Comparison of ENCODE assay signal across 15 mouse cellular contexts in genomic region chr2:65223012-65223411, GRCm38 (mm10). TPM values are rescaled to one million over a fixed set of nuclear protein-coding genes. Genes with fewer than 3 reads are reported as not detected.
A peak's percentile ranks its signal among the peaks of the same experiment; 100 is the strongest.
DNase-seq lines count a peak whose midpoint lies in the region; ATAC-seq and TF ChIP-seq lines count a peak whose summit lies in the region.
"Had no signal": no experiment of that assay in that cellular context is flagged by ENCODE, and none has a peak within 500 bp of the region (broad histone marks: within the 10 kb centered on the region; RNA-seq: fewer than 3 reads in every experiment).

No protein-coding gene starts in this region.

- H3K9ac ChIP-seq in heart, embryonic 11.5 days (ENCODE audit: low read depth, low read length) = no peak overlapping the region
- H3K9ac ChIP-seq in liver, adult 2 months (ENCODE audit: low read depth, low read length) = no peak overlapping the region
- no peak overlapping the region for H3K9ac ChIP-seq in liver, embryonic 11.5 days (ENCODE audit: low read depth, low read length)
- H3K9ac ChIP-seq: forebrain, postnatal 0 days; heart, embryonic 13.5 days; hindbrain, embryonic 15.5 days; liver, embryonic 15.5 days had no signal

- TF ChIP-seq CTCF in liver, adult 2 months (IDR thresholded peaks at IDR 0.05; ENCODE audit: low read depth, low read length) = no peak

- DNase-seq in adrenal gland, adult (ENCODE audit: inconsistent age in 2 of 2, low spot score in 1 of 2) = peak; percentile 61 to 85
- no peak for DNase-seq in adrenal gland, adult 18-20 months (ENCODE audit: low spot score in 2 of 2)
- peak; percentile 25 for DNase-seq in heart, adult 8-10 months (ENCODE audit: low spot score)
- peak; percentile 85 for DNase-seq in liver, adult 2 months (ENCODE audit: extremely low read depth, low read depth, low spot score)
- DNase-seq in liver, embryonic 11.5 days (ENCODE audit: low spot score) = no peak
- peak; percentile 56 to 68 for DNase-seq in cerebellum, postnatal 14 days
- DNase-seq in left cerebral cortex, adult 11 months (ENCODE audit: low spot score) = no peak
- DNase-seq: forebrain, postnatal 0 days; kidney, postnatal 25 days; spleen, adult 18-20 months had no signal

- no peaks in the 10 kb centered on the region for H3K27me3 ChIP-seq in heart, embryonic 11.5 days (ENCODE audit: control insufficient read depth, insufficient read depth, low read length)
- no peaks in the 10 kb centered on the region for H3K27me3 ChIP-seq in liver, adult 2 months (ENCODE audit: control insufficient read depth, insufficient read depth, low read length)
- H3K27me3 ChIP-seq in liver, embryonic 11.5 days (replicated peaks; ENCODE audit: control insufficient read depth, insufficient read depth, low read length) = no peaks in the 10 kb centered on the region
- H3K27me3 ChIP-seq: heart, embryonic 13.5 days; hindbrain, embryonic 15.5 days; liver, embryonic 15.5 days had no signal

- H3K4me3 ChIP-seq in heart, embryonic 11.5 days (ENCODE audit: low read depth, low read length) = no peak overlapping the region
- H3K4me3 ChIP-seq in liver, adult 2 months (ENCODE audit: insufficient read depth, low read depth, low read length) = no peak overlapping the region
- H3K4me3 ChIP-seq in liver, embryonic 11.5 days (ENCODE audit: low read depth, low read length) = no peak overlapping the region
- H3K4me3 ChIP-seq: heart, embryonic 13.5 days; hindbrain, embryonic 15.5 days; liver, embryonic 15.5 days had no signal

- WGBS in heart, embryonic 11.5 days (ENCODE audit: insufficient replicate concordance) = 86% methylated on average over 8 of the region's 8 CpGs
- WGBS in liver, adult 2 months = 45% methylated on average over 8 of the region's 8 CpGs
- WGBS in liver, embryonic 11.5 days = 87% methylated on average over 8 of the region's 8 CpGs

- no peaks in the 10 kb centered on the region for H3K9me3 ChIP-seq in heart, embryonic 11.5 days (replicated peaks; ENCODE audit: control insufficient read depth, low read length)
- no peaks in the 10 kb centered on the region for H3K9me3 ChIP-seq in liver, embryonic 11.5 days (ENCODE audit: control insufficient read depth, low read length)
- H3K9me3 ChIP-seq: heart, embryonic 13.5 days; hindbrain, embryonic 15.5 days; liver, embryonic 15.5 days had no signal

- no peaks in the 10 kb centered on the region for H3K36me3 ChIP-seq in heart, embryonic 11.5 days (ENCODE audit: control insufficient read depth, insufficient read depth, low read length)
- no peaks in the 10 kb centered on the region for H3K36me3 ChIP-seq in liver, adult 2 months (ENCODE audit: control insufficient read depth, insufficient read depth, low read length)
- no peaks in the 10 kb centered on the region for H3K36me3 ChIP-seq in liver, embryonic 11.5 days (ENCODE audit: control insufficient read depth, insufficient read depth, low read length)
- H3K36me3 ChIP-seq: heart, embryonic 13.5 days; hindbrain, embryonic 15.5 days; liver, embryonic 15.5 days had no signal

- ATAC-seq in heart, embryonic 11.5 days (replicated peaks; ENCODE audit: insufficient number of reproducible peaks, low FRiP score, low TSS enrichment) = no peak
- no peak for ATAC-seq in liver, embryonic 11.5 days (replicated peaks; ENCODE audit: low FRiP score)
- ATAC-seq: activated CD4-positive, CD25-positive, alpha-beta regulatory T cell, adult 4 months; forebrain, postnatal 0 days had no signal

- peaks cover 4% of the 10 kb centered on the region; the same call in 1 of the 2 replicates for H3K4me1 ChIP-seq in heart, embryonic 11.5 days (ENCODE audit: control insufficient read depth, insufficient read depth, low read length)
- H3K4me1 ChIP-seq in liver, adult 2 months (ENCODE audit: control insufficient read depth, insufficient read depth, low read length) = peaks cover 32% of the 10 kb centered on the region
- H3K4me1 ChIP-seq in liver, embryonic 11.5 days (replicated peaks; ENCODE audit: control insufficient read depth, insufficient read depth, low read length) = no peaks in the 10 kb centered on the region
- H3K4me1 ChIP-seq: hindbrain, embryonic 15.5 days had no signal

- H3K79me2 ChIP-seq in liver, adult 2 months (ENCODE audit: control insufficient read depth, insufficient read depth, low read length) = peaks cover 36% of the 10 kb centered on the region

- no peak for TF ChIP-seq POLR2A in liver, adult 2 months (IDR thresholded peaks at IDR 0.05; ENCODE audit: extremely low read depth, insufficient read depth, low read length)

- no peak overlapping the region for H3K4me2 ChIP-seq in heart, embryonic 11.5 days
- H3K4me2 ChIP-seq in liver, embryonic 11.5 days = no peak overlapping the region
- H3K4me2 ChIP-seq: heart, embryonic 13.5 days; hindbrain, embryonic 15.5 days; liver, embryonic 15.5 days had no signal

- no peak overlapping the region for H3K27ac ChIP-seq in heart, embryonic 11.5 days (ENCODE audit: low read depth, low read length)
- peak overlapping the region; percentile 11; the same call in 1 of the 2 replicates for H3K27ac ChIP-seq in liver, adult 2 months (replicated peaks; ENCODE audit: insufficient read depth, low read depth, low read length)
- H3K27ac ChIP-seq in liver, embryonic 11.5 days (ENCODE audit: low read depth, low read length) = no peak overlapping the region
- H3K27ac ChIP-seq: heart, embryonic 13.5 days; hindbrain, embryonic 15.5 days; liver, embryonic 15.5 days had no signal

RNA-seq across cellular contexts. Expression of gene Cobll1, which starts 16.2 kb away (rescaled TPM):
- 100 to 1,000 TPM; 271 to 319 TPM for total RNA-seq in adrenal gland, adult 18-20 months (2021)
- total RNA-seq in heart, adult 8-10 months (2022) = 10 to 100 TPM; 62.1 to 74.3 (median 67.0) TPM
- 9.9 and 10.1 TPM in 2 replicates for polyA plus RNA-seq in heart, embryonic 11.5 days (2014; fragmentation: Nextera tagmentation; extraction: Ambion mirVana)
- total RNA-seq in liver, adult 2 months (2014; rRNA removed) = 13.6 and 16.0 TPM in 2 replicates
- 9.4 and 10.0 TPM in 2 replicates for polyA plus RNA-seq in liver, adult 2 months (2012; rRNA removed)
- 5.8 and 6.4 TPM in 2 replicates for polyA plus RNA-seq in liver, embryonic 11.5 days (2014; fragmentation: Nextera tagmentation; extraction: Ambion mirVana)

Comparison
In these comparisons a context has a peak if more than half of its experiments do, and no peak if none do; other contexts are left out.
1. DNase-seq: peak in adrenal gland, adult (2 of 2), heart, adult 8-10 months (single experiment), liver, adult 2 months (single experiment) and cerebellum, postnatal 14 days (2 of 2); none in adrenal gland, adult 18-20 months (0 of 2), liver, embryonic 11.5 days (single experiment) and left cerebral cortex, adult 11 months (single experiment).